Mouse (Mus musculus) neural tube, embryonic 13.5 days (tissue): ENCODE measurements at regions not wholly inside any gene's neighbourhood (a gene's known extent, or its start where the extent isn't known, plus 50 kb on each side); places are given as distances from the start of the nearest gene placed in this dataset.
A peak's percentile ranks its signal among the peaks of the same experiment; 100 is the strongest.

ENCODE experiments used
- ATAC-seq: fragments of 200-750 bp; cut with Nextera tagmentation; 2 replicates; pipeline ENCODE4 v1.8.0; 2017; ENCODE audit warnings: low read depth, mild to moderate bottlenecking, moderate TSS enrichment, moderate library complexity
- H3K27ac ChIP-seq: fragments of 300-500 bp; sonication (generic); replicated peaks from 2 replicates; pipeline ENCODE4 v1.5.1; 2015; ENCODE audit warnings: moderate library complexity, mild to moderate bottlenecking, inconsistent platforms
- H3K27me3 ChIP-seq: fragments of 300-500 bp; sonication (generic); 2 replicates; pipeline ENCODE4 v1.6.1; 2015; ENCODE audit warnings: mild to moderate bottlenecking, inconsistent platforms
- H3K36me3 ChIP-seq: fragments of 300-500 bp; sonication (generic); 2 replicates; pipeline ENCODE4 v1.6.1; 2015; ENCODE audit warnings: mild to moderate bottlenecking, inconsistent platforms
- H3K4me1 ChIP-seq: fragments of 300-500 bp; sonication (generic); replicated peaks from 2 replicates; pipeline ENCODE4 v1.6.1; 2015; ENCODE audit warnings: inconsistent platforms
- H3K4me2 ChIP-seq: fragments of 300-500 bp; sonication (generic); 2 replicates; pipeline ENCODE4 v1.6.1; 2015; ENCODE audit warnings: inconsistent platforms, mild to moderate bottlenecking, moderate library complexity
- H3K4me3 ChIP-seq: fragments of 300-500 bp; sonication (generic); 2 replicates; pipeline ENCODE4 v1.5.1; 2015; ENCODE audit warnings: mild to moderate bottlenecking, inconsistent platforms
- H3K9ac ChIP-seq: fragments of 300-500 bp; sonication (generic); 2 replicates; pipeline ENCODE4 v1.6.1; 2015; ENCODE audit warnings: moderate library complexity, mild to moderate bottlenecking, inconsistent platforms
- H3K9me3 ChIP-seq: fragments of 300-500 bp; sonication (generic); 2 replicates; pipeline ENCODE4 v1.6.1; 2016; ENCODE audit warnings: inconsistent platforms
- WGBS: fragments of 180-500 bp; shearing (Covaris S2); methylation state at CpG from one replicate; pipeline ENCODE4 v1.1.7; 2015; 5-methylcytosine and 5-hydroxymethylcytosine counted together

DNA sequence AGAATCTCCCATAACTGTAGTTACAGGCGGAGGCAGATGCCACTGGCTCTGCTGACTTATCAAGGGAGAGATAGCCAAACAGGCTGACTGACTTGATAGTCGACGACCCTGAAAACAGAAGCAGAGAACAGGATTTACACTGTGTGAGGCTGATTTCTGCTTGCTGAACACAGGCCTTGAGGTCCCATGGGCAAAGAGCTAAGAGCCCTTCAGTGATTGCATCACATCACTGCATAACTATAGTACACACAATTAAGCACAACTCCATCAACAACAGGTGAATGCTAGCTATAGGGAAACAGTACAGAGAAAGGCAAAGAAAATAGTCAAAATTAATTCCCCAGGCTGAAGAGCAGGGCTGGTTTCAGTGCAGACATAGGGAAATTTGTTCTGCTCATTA is 203.3 kb downstream of the Irs2 start:
- Histone ChIP-seq H3K4me3 (no peak overlapping the region), H3K9me3 (no peaks in the 10 kb centered on the region), H3K27me3 (peaks cover 3% of the 10 kb centered on the region; the same call in 1 of the 2 replicates), H3K36me3 (no peaks in the 10 kb centered on the region), H3K9ac (0 out of 2 replicates have a peak overlapping the region, but pooled peaks have one; percentile 49), H3K27ac (no peak overlapping the region), H3K4me2 (no peak overlapping the region), H3K4me1 (peaks cover 12% of the 10 kb centered on the region)
- 40% methylated on average over 3 of the region's 3 CpGs for WGBS
- ATAC-seq = no peak; the same call in 1 of the 2 replicates

DNA sequence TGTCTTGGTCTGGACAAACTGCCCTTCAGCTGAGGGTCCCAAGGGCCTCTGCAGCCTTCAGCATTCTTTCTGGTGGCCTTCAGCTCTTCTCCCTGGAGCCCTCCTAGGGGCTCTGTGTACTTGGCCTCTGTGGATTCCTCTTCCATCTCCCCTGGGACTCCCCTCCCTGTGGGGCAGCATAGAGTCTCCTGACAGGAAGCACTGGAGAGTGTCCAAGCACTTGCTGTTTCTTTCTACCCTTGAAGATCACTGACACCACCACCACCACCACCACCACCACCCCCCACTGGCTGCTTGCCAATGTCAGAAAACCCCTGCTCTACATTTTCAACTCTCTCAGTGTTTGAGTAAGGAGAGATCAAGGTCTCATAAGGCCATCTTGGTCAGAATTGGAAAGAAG is 206.3 kb downstream of the Irs2 start:
- H3K9ac ChIP-seq = no peak overlapping the region
- no peak overlapping the region for H3K27ac ChIP-seq
- H3K36me3 ChIP-seq = no peaks in the 10 kb centered on the region
- H3K4me1 ChIP-seq = peaks cover 12% of the 10 kb centered on the region
- peaks cover 3% of the 10 kb centered on the region; the same call in 1 of the 2 replicates for H3K27me3 ChIP-seq
- no peak overlapping the region for H3K4me2 ChIP-seq
- H3K4me3 ChIP-seq = no peak overlapping the region
- no peaks in the 10 kb centered on the region for H3K9me3 ChIP-seq
- ATAC-seq = no peak

DNA sequence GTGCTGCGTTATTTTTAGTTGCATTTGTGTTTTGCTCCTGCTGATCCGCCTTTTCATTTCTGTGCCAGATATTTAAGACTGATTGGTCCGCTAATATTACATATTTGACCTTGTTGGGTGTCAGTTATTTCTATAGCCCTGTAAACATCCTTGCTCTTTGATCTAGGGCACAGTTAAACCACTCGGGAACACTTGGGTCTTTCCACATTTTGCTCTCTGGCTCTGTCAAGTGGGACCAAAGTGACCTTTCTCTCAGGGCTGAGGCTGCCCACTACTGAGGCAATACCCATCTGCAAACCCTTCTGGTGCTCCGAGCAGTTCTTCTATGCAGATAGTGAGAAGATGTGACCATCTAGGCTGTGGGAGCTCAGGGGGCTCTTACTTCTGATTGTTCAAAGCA is 206.7 kb downstream of the Irs2 start:
- Histone ChIP-seq H3K4me1 (peaks cover 12% of the 10 kb centered on the region), H3K9ac (no peak overlapping the region), H3K36me3 (no peaks in the 10 kb centered on the region), H3K27me3 (peaks cover 2% of the 10 kb centered on the region; the same call in 1 of the 2 replicates), H3K27ac (no peak overlapping the region), H3K9me3 (no peaks in the 10 kb centered on the region), H3K4me3 (no peak overlapping the region), H3K4me2 (no peak overlapping the region)
- no peak for ATAC-seq
- 83% methylated on average over 5 of the region's 5 CpGs for WGBS

DNA sequence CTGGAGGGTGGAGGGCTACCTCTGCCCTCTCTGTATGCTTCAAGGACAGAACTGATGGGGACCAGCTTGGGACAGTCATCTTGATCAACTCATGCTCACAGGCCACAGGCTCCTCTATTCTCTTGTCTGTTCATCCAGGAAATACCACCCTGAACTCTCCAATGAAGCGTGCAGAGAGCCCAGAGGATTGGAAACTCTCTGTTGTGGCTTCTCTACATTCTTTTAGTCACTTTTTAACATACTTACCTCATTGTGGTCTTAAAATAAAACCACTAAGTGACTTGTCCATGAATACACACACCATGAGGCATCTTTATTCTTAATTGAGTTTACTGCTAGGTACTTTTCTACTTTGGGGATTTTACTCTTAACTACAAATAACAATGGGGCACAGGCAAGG is 209.8 kb downstream of the Irs2 start:
- Histone ChIP-seq H3K27ac (no peak overlapping the region), H3K9me3 (no peaks in the 10 kb centered on the region), H3K9ac (no peak overlapping the region), H3K4me3 (no peak overlapping the region), H3K27me3 (no peaks in the 10 kb centered on the region; the same call in 1 of the 2 replicates), H3K36me3 (no peaks in the 10 kb centered on the region), H3K4me2 (no peak overlapping the region), H3K4me1 (peaks cover 13% of the 10 kb centered on the region)
- no peak for ATAC-seq
- 88% methylated on average over 1 of the region's 1 CpGs for WGBS

- peak; percentile 33; the same call in 1 of the 2 replicates for ATAC-seq
These were observed 213.7 kb downstream of the Irs2 start for GRCm38 (mm10) chr8:10794367-10795189.

DNA sequence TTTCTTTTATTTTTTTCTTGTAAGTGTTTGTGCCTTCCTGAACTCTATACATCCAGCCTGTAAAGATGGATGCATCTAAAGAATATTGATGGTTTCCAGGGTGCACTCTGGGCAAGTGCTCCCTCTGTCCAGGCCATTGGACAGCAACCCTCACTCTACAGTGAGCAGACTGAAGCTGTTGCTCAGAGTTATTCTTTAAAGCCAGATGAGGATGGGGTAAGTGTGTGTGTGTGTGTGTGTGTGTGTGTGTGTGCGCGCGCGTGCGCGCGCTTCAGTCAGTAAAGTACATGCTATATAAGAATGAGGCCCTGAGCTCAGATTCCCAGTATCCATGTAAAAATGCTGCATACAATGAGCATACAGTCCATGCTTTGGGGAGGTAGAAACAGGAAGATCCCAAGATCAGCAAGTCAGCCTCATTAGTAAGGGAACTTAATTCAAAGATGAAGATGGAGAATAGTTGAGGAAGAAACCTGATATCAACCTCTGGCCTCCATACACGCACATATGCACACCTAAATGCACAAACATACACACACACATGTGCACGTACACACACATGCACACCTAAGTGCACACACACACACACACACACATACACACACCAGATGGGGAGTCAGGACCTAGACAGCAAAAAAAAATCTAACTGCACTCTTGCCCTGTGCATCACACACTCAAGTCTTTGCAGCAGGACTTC is 214.4 kb downstream of the Irs2 start:
- H3K27me3 ChIP-seq = no peaks in the 10 kb centered on the region
- WGBS = 92% methylated on average over 9 of the region's 9 CpGs
- peak overlapping the region; percentile 54; the same call in 1 of the 2 replicates for H3K27ac ChIP-seq
- no peak overlapping the region for H3K4me3 ChIP-seq
- H3K4me2 ChIP-seq = no peak overlapping the region; the same call in 1 of the 2 replicates
- H3K4me1 ChIP-seq = peaks cover 13% of the 10 kb centered on the region
- H3K9me3 ChIP-seq = no peaks in the 10 kb centered on the region
- H3K9ac ChIP-seq = peak overlapping the region; percentile 26; the same call in 1 of the 2 replicates
- peak; percentile 33; the same call in 1 of the 2 replicates for ATAC-seq
- no peaks in the 10 kb centered on the region for H3K36me3 ChIP-seq

More at GRCm38 (mm10) chr8:10794367-10795189, 213.7 kb downstream of the Irs2 start:
- Histone ChIP-seq H3K27me3 (no peaks in the 10 kb centered on the region), H3K4me3 (no peak overlapping the region), H3K9me3 (no peaks in the 10 kb centered on the region), H3K9ac (peak overlapping the region; percentile 26; the same call in 1 of the 2 replicates), H3K27ac (peak overlapping the region; percentile 54), H3K4me1 (peaks cover 13% of the 10 kb centered on the region), H3K36me3 (no peaks in the 10 kb centered on the region), H3K4me2 (no peak overlapping the region; the same call in 1 of the 2 replicates)
- WGBS = 20% methylated on average over 10 of the region's 10 CpGs

DNA sequence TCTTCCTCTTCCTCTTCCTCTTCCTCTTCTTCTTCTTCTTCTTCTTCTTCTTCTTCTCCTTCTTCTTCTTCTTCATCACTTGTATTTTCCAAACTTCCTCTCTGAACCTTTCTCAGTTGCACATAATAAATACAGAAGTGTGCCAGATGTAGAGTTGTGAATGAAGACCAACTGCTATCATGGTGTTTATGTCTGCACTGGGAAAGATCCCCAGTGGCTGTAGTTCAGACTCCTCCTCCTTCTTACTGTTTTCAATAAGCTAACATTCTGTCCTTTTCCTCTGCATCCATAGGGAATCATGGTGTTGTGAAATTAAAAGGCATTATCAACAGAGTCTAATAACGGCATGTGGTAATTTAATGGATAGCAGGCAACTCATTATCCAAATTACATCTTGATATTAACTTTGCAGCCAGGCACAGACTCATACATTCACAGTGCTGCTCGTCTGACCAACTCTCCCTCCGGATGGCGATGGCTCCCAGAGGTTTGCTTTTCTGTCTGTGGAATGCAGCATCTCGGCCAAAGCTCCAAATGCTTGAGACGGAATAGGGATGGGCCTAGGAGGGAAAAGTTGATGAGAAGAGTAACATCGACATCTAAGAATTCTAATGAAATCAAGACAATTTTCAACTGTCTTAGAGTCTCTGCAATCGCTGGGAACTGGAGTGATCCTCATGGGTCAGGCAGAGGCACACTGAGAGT is 219.6 kb downstream of the Irs2 start:
- Histone ChIP-seq H3K27me3 (no peaks in the 10 kb centered on the region), H3K4me1 (peaks cover under 1% of the 10 kb centered on the region; the same call in 1 of the 2 replicates), H3K27ac (no peak overlapping the region), H3K4me2 (no peak overlapping the region), H3K9me3 (no peaks in the 10 kb centered on the region), H3K36me3 (no peaks in the 10 kb centered on the region), H3K9ac (no peak overlapping the region), H3K4me3 (no peak overlapping the region)
- 67% methylated on average over 8 of the region's 8 CpGs for WGBS
- ATAC-seq = no peak

GRCm38 (mm10) chr8:10785801-10786200 is 222.5 kb downstream of the Irs2 start:
- 84% methylated on average over 4 of the region's 4 CpGs for WGBS
- H3K36me3 ChIP-seq = no peaks in the 10 kb centered on the region
- ATAC-seq = no peak
- H3K4me2 ChIP-seq = no peak overlapping the region
- H3K4me1 ChIP-seq = no peaks in the 10 kb centered on the region
- H3K27ac ChIP-seq = no peak overlapping the region
- no peak overlapping the region for H3K4me3 ChIP-seq
- no peak overlapping the region for H3K9ac ChIP-seq
- H3K9me3 ChIP-seq = no peaks in the 10 kb centered on the region
- H3K27me3 ChIP-seq = peaks cover 5% of the 10 kb centered on the region; the same call in 1 of the 2 replicates

DNA sequence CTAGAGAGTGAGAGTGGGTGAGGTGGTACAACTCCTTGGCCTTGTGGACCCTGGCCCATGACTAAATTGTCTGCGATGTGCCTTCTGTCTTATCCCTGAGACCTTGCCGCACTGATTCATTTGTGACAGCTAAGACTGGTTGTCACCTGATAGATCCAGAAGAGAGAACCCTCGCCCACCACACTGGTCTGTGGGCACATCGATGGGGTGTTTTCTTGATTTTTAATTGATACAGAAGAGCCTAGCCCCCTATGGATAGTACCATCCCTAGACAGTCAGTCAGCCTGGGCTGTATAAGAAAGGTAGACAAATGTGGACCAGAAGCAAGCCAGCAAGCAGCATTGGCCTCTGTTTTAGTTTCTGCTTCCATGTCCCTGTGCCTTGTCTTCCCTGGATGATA is 222.9 kb downstream of the Irs2 start:
- 90% methylated on average over 4 of the region's 4 CpGs for WGBS
- no peak overlapping the region for H3K27ac ChIP-seq
- no peak for ATAC-seq

GRCm38 (mm10) chr8:10784481-10784880 is 223.8 kb downstream of the Irs2 start:
- Histone ChIP-seq H3K27ac (no peak overlapping the region), H3K9ac (no peak overlapping the region), H3K4me3 (no peak overlapping the region), H3K4me2 (no peak overlapping the region), H3K36me3 (no peaks in the 10 kb centered on the region), H3K9me3 (no peaks in the 10 kb centered on the region), H3K27me3 (peaks cover 5% of the 10 kb centered on the region; the same call in 1 of the 2 replicates), H3K4me1 (no peaks in the 10 kb centered on the region)
- no peak for ATAC-seq
- WGBS = 40% methylated on average over 1 of the region's 1 CpGs

More for the DNA sequence above, 222.9 kb downstream of the Irs2 start:
- Histone ChIP-seq H3K9ac (no peak overlapping the region), H3K36me3 (no peaks in the 10 kb centered on the region), H3K27me3 (peaks cover 5% of the 10 kb centered on the region; the same call in 1 of the 2 replicates), H3K4me2 (no peak overlapping the region), H3K4me3 (no peak overlapping the region), H3K9me3 (no peaks in the 10 kb centered on the region), H3K4me1 (no peaks in the 10 kb centered on the region)

GRCm38 (mm10) chr8:10781860-10782259 is 226.4 kb downstream of the Irs2 start:
- Histone ChIP-seq H3K4me3 (no peak overlapping the region), H3K4me2 (no peak overlapping the region), H3K36me3 (no peaks in the 10 kb centered on the region), H3K27ac (no peak overlapping the region), H3K9me3 (0 out of 2 replicates have a peak, but pooled peaks cover 3% of the 10 kb centered on the region), H3K4me1 (no peaks in the 10 kb centered on the region), H3K9ac (no peak overlapping the region), H3K27me3 (peaks cover 5% of the 10 kb centered on the region; the same call in 1 of the 2 replicates)
- no peak for ATAC-seq
- 93% methylated on average over 6 of the region's 6 CpGs for WGBS
